Mouse (Mus musculus) hindbrain, embryonic 15.5 days (tissue): ENCODE data around the gene Mgat4b. TPM values are rescaled to one million over a fixed set of nuclear protein-coding genes. Genes with fewer than 3 reads are reported as not detected.

Source experiments
- ATAC-seq: fragments of 200-750 bp; cut with Nextera tagmentation; 2 replicates; pipeline ENCODE4 v1.8.0; 2017; ENCODE audit warnings: low read depth, moderate number of reproducible peaks, moderate TSS enrichment; ENCODE audit not compliant: low FRiP score
- H3K27ac ChIP-seq: fragments of 300-500 bp; sonication (generic); replicated peaks from 2 replicates; pipeline ENCODE4 v1.5.1; 2015; ENCODE audit warnings: mild to moderate bottlenecking, inconsistent platforms
- H3K27me3 ChIP-seq: fragments of 300-500 bp; sonication (generic); 2 replicates; pipeline ENCODE4 v1.6.1; 2015; ENCODE audit warnings: control low read depth, inconsistent platforms
- H3K36me3 ChIP-seq: fragments of 300-500 bp; sonication (generic); 2 replicates; pipeline ENCODE4 v1.6.1; 2015; ENCODE audit warnings: control low read depth, inconsistent platforms
- H3K4me1 ChIP-seq: fragments of 300-500 bp; sonication (generic); replicated peaks from 2 replicates; pipeline ENCODE4 v1.6.1; 2015; ENCODE audit warnings: control low read depth, inconsistent platforms
- H3K4me2 ChIP-seq: fragments of 300-500 bp; sonication (generic); 2 replicates; pipeline ENCODE4 v1.6.1; 2015; ENCODE audit warnings: moderate library complexity, mild to moderate bottlenecking, inconsistent platforms
- H3K4me3 ChIP-seq: fragments of 300-500 bp; sonication (generic); 2 replicates; pipeline ENCODE4 v1.5.1; 2015; ENCODE audit warnings: mild to moderate bottlenecking, inconsistent platforms
- H3K9ac ChIP-seq: fragments of 300-500 bp; sonication (generic); 2 replicates; pipeline ENCODE4 v1.6.1; 2015; ENCODE audit warnings: inconsistent platforms
- H3K9me3 ChIP-seq: fragments of 300-500 bp; sonication (generic); 2 replicates; pipeline ENCODE4 v1.6.1; 2016; ENCODE audit warnings: control low read depth, inconsistent platforms
- WGBS: fragments of 180-500 bp; shearing (Covaris S2); methylation state at CpG from one replicate; pipeline ENCODE4 v1.1.7; 2015; 5-methylcytosine and 5-hydroxymethylcytosine counted together
- polyA plus RNA-seq: library from polyadenylated mRNA; unstranded; fragments of >200 nt; fragmentation: Nextera tagmentation; extraction: Ambion mirVana; gene quantifications from 2 replicates; pipeline ENCODE4 v1.2.1, GENCODE M21; 2015

The Mgat4b gene
- polyA plus RNA-seq, 1 experiment from 2014 or later = 69.2 TPM

DNA sequence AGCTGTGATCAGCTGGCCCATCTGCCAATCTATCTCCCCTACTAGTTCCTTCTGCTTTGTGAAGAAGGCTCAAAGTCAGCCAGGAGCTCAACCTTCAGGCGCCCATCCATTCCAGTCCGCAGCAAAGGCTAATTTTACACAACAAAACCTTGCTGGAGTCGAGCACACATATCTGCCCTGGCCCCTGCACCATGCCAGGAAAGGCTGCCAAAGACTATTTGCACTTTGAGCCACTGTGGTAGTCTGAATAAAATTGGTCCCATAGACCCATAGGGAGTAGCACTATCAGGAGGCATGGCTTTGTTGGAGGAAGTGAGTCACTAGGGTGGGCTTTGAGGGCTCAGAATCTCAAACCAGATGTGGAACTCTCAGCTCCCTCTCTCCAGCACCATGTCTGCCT, 5.3 kb upstream of the Mgat4b start:
- Histone ChIP-seq H3K9ac (no peak overlapping the region), H3K4me1 (peaks cover 16% of the 10 kb centered on the region), H3K4me2 (no peak overlapping the region), H3K27ac (no peak overlapping the region), H3K4me3 (no peak overlapping the region), H3K36me3 (peaks cover 69% of the 10 kb centered on the region), H3K27me3 (no peaks in the 10 kb centered on the region), H3K9me3 (no peaks in the 10 kb centered on the region)
- no peak for ATAC-seq
- WGBS = 87% methylated on average over 3 of the region's 3 CpGs

GRCm38 (mm10) chr11:50206037-50206436, 4.7 kb upstream of the Mgat4b start:
- H3K9me3 ChIP-seq = no peaks in the 10 kb centered on the region
- peaks cover 63% of the 10 kb centered on the region for H3K36me3 ChIP-seq
- H3K4me1 ChIP-seq = peaks cover 19% of the 10 kb centered on the region
- no peak for ATAC-seq
- H3K27me3 ChIP-seq = no peaks in the 10 kb centered on the region
- WGBS = 99% methylated on average over 2 of the region's 2 CpGs
- no peak overlapping the region for H3K27ac ChIP-seq
- H3K4me2 ChIP-seq = no peak overlapping the region
- no peak overlapping the region for H3K9ac ChIP-seq
- no peak overlapping the region for H3K4me3 ChIP-seq

GRCm38 (mm10) chr11:50207344-50207743, 3.3 kb upstream of the Mgat4b start:
- Histone ChIP-seq H3K27ac (no peak overlapping the region), H3K4me3 (no peak overlapping the region), H3K9me3 (no peaks in the 10 kb centered on the region), H3K4me1 (peaks cover 25% of the 10 kb centered on the region), H3K27me3 (no peaks in the 10 kb centered on the region), H3K36me3 (peaks cover 50% of the 10 kb centered on the region), H3K9ac (no peak overlapping the region), H3K4me2 (no peak overlapping the region)
- ATAC-seq = no peak
- WGBS = 98% methylated on average over 14 of the region's 14 CpGs

DNA sequence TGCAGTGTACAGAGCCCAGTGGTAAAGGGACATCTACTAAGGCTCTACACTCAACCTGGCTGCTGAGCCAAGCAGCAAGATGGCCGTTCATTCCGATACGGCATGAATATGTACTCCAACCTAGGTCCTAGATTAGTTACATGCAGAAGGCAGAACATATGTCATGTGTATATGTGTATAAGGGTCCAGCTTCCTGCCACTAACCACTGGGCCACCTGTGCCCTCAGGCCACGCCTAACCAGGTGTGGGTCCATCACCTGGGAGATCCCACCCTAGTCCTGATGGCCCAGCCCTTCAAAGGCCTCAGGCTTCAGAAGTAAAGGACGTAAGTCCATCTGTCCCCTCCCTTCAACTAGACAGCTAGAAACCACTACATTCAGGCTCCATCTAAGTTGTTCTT, 2.7 kb upstream of the Mgat4b start:
- Histone ChIP-seq H3K36me3 (peaks cover 43% of the 10 kb centered on the region), H3K9ac (no peak overlapping the region), H3K4me3 (no peak overlapping the region), H3K27me3 (no peaks in the 10 kb centered on the region), H3K27ac (no peak overlapping the region), H3K9me3 (no peaks in the 10 kb centered on the region), H3K4me1 (peaks cover 31% of the 10 kb centered on the region), H3K4me2 (no peak overlapping the region)
- ATAC-seq = no peak
- WGBS = over 99% methylated on average over 5 of the region's 5 CpGs

GRCm38 (mm10) chr11:50210101-50210504, 587 bp upstream of the Mgat4b start:
- H3K27ac ChIP-seq = peak overlapping the region; percentile 97
- H3K4me3 ChIP-seq = peak overlapping the region; percentile 97
- H3K9me3 ChIP-seq = no peaks in the 10 kb centered on the region
- H3K4me2 ChIP-seq = peak overlapping the region; percentile 58
- H3K4me1 ChIP-seq = peaks cover 35% of the 10 kb centered on the region
- H3K36me3 ChIP-seq = peaks cover 26% of the 10 kb centered on the region
- no peaks in the 10 kb centered on the region for H3K27me3 ChIP-seq
- WGBS = under 1% methylated on average over 24 of the region's 24 CpGs
- ATAC-seq = peak; percentile 92
- peak overlapping the region; percentile 98 for H3K9ac ChIP-seq

GRCm38 (mm10) chr11:50211322-50212059, 801 bp downstream of the Mgat4b start:
- H3K4me2 ChIP-seq = peak overlapping the region; percentile 58
- H3K9me3 ChIP-seq = no peaks in the 10 kb centered on the region
- ATAC-seq = no peak
- no peak overlapping the region for H3K9ac ChIP-seq
- H3K27ac ChIP-seq = peak overlapping the region; percentile 97
- peaks cover 45% of the 10 kb centered on the region for H3K4me1 ChIP-seq
- H3K27me3 ChIP-seq = no peaks in the 10 kb centered on the region
- H3K36me3 ChIP-seq = peaks cover 12% of the 10 kb centered on the region
- WGBS = 94% methylated on average over 3 of the region's 3 CpGs
- H3K4me3 ChIP-seq = peak overlapping the region; percentile 97

DNA sequence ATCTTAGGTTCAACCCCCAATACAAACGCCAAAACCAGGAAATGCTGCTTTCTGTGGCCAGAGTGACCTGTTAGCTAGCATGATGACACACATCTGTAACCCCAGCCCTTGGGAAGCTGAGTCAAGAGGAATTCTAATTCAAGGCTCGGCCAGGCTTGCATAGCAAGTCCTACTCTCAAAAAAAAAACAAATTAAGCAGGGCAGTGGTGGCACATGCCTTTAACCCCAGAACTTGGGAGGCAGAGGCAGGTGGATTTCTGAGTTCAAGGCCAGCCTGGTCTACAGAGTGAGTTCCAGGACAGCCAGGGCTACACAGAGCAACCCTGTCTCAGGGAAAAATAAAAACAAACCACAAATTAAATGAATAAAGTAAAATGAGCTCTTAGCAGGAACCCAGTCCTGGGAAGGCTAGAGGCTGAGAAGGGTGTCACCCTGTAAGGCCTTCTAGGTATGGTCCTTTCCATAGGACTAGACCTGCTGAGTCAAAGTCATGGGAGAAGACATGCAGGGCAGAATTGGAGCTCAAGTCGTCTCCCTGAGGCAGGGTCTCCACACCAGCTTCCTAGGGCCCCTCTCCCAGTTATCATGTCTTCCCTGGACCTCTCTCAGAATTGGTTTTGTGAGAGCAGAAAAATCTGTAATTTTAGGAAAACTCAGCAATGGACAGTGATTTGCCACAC, 1.5 kb downstream of the Mgat4b start:
- no peaks in the 10 kb centered on the region for H3K9me3 ChIP-seq
- no peak overlapping the region for H3K4me3 ChIP-seq
- no peaks in the 10 kb centered on the region for H3K27me3 ChIP-seq
- no peak overlapping the region for H3K4me2 ChIP-seq
- H3K36me3 ChIP-seq = peaks cover 5% of the 10 kb centered on the region
- WGBS = 82% methylated on average over 3 of the region's 3 CpGs
- H3K9ac ChIP-seq = no peak overlapping the region
- H3K27ac ChIP-seq = no peak overlapping the region
- peaks cover 45% of the 10 kb centered on the region for H3K4me1 ChIP-seq
- no peak for ATAC-seq

- no peak overlapping the region for H3K4me2 ChIP-seq
- H3K27me3 ChIP-seq = no peaks in the 10 kb centered on the region
- peaks cover 46% of the 10 kb centered on the region for H3K4me1 ChIP-seq
- no peak overlapping the region for H3K27ac ChIP-seq
- H3K4me3 ChIP-seq = no peak overlapping the region
- H3K9me3 ChIP-seq = no peaks in the 10 kb centered on the region
- no peaks in the 10 kb centered on the region for H3K36me3 ChIP-seq
- 71% methylated on average over 11 of the region's 11 CpGs for WGBS
- no peak for ATAC-seq
- no peak overlapping the region for H3K9ac ChIP-seq
Observed at GRCm38 (mm10) chr11:50212848-50213758, 2.4 kb downstream of the Mgat4b start.

- Histone ChIP-seq H3K27me3 (no peaks in the 10 kb centered on the region), H3K9me3 (no peaks in the 10 kb centered on the region), H3K4me1 (peaks cover 35% of the 10 kb centered on the region; the same call in 1 of the 2 replicates), H3K27ac (no peak overlapping the region), H3K9ac (no peak overlapping the region), H3K36me3 (no peaks in the 10 kb centered on the region), H3K4me2 (no peak overlapping the region), H3K4me3 (no peak overlapping the region)
- WGBS = 92% methylated on average over 6 of the region's 6 CpGs
- ATAC-seq = no peak
Observed at GRCm38 (mm10) chr11:50214631-50215030, 3.9 kb downstream of the Mgat4b start.

- no peak overlapping the region for H3K9ac ChIP-seq
- H3K27ac ChIP-seq = peak overlapping the region; percentile 36; the same call in 1 of the 2 replicates
- peak overlapping the region; percentile 26; the same call in 1 of the 2 replicates for H3K4me2 ChIP-seq
- no peak overlapping the region for H3K4me3 ChIP-seq
- ATAC-seq = no peak
- no peaks in the 10 kb centered on the region for H3K36me3 ChIP-seq
- peaks cover 35% of the 10 kb centered on the region; the same call in 1 of the 2 replicates for H3K4me1 ChIP-seq
- WGBS = 31% methylated on average over 9 of the region's 9 CpGs
- H3K9me3 ChIP-seq = no peaks in the 10 kb centered on the region
- H3K27me3 ChIP-seq = no peaks in the 10 kb centered on the region
Observed at GRCm38 (mm10) chr11:50215633-50216032, 4.9 kb downstream of the Mgat4b start.

DNA sequence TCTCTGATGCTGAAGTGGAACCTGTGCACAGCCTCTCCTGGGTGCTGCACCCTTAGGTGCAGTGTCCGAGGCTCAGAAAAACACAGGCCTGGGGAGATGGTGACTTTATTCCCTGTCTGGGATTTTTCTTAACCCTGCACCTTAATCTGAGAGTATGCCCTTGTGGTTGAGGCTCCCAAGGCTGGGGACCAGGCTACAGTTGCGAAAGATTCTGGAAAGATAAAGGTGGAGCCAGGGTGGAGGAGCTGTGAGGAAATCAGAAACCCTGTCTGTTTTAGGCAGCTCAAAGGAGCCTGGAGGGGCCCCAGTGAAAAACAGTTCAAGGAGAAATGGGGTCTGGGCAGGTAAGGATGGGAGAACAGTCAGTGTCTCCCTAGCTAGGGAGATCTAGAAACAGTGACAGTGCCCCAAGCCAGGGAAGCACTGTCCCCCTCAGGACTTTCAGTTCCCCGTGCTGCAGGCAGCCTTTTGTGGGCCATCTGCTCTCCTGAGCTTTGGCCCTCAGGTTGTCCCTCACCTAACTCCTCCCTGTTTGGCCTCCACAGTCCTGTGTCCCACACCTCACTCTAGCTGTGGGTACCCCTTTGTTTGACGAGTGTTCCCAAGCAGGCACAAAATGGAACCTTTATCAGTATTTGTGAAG, 6.2 kb downstream of the Mgat4b start:
- H3K4me1 ChIP-seq = peaks cover 26% of the 10 kb centered on the region; the same call in 1 of the 2 replicates
- no peaks in the 10 kb centered on the region for H3K27me3 ChIP-seq
- H3K27ac ChIP-seq = no peak overlapping the region
- no peak overlapping the region for H3K4me3 ChIP-seq
- H3K36me3 ChIP-seq = no peaks in the 10 kb centered on the region
- 84% methylated on average over 4 of the region's 4 CpGs for WGBS
- no peaks in the 10 kb centered on the region for H3K9me3 ChIP-seq
- no peak for ATAC-seq
- no peak overlapping the region for H3K4me2 ChIP-seq
- H3K9ac ChIP-seq = no peak overlapping the region
